ENCODE assay signal across 11 mouse cellular contexts in the genomic region with DNA sequence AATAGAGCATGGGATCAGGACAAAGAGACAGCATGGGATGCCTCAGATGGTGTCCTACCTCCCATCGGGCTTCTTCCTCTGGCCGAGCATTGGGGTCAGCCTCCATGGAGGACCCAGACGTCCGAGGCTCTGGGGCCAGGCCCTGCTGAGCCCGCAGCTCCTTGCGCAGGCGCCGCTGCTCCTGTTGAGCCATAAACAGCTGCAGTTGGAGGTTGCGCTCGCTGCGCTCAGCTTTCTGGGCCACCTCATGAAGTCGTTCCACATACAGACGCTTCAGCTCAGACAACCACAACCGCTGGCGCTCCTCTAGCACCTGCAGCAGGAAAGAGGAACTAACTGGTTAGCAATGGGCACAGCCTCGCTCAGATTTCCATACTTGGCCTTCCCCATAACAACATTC. TPM values are rescaled to one million over a fixed set of nuclear protein-coding genes. Genes with fewer than 3 reads are reported as not detected.
A peak's percentile ranks its signal among the peaks of the same experiment; 100 is the strongest.
DNase-seq lines count a peak whose midpoint lies in the region; ATAC-seq lines count a peak whose summit lies in the region.
"Had no signal": no experiment of that assay in that cellular context is flagged by ENCODE, and none has a peak within 500 bp of the region (broad histone marks: within the 10 kb centered on the region; RNA-seq: fewer than 3 reads in every experiment).

No protein-coding gene starts in this region.

- H3K9ac ChIP-seq in midbrain, embryonic 11.5 days (ENCODE audit: low read length): no peak overlapping the region

- ATAC-seq in midbrain, embryonic 11.5 days (ENCODE audit: low FRiP score): no peak

- no peaks in the 10 kb centered on the region for H3K9me3 ChIP-seq in heart, embryonic 10.5 days
- no peaks in the 10 kb centered on the region for H3K9me3 ChIP-seq in midbrain, embryonic 11.5 days (ENCODE audit: control insufficient read depth, low read length)
- H3K9me3 ChIP-seq: G1E had no signal

- WGBS in heart, embryonic 10.5 days: 72% methylated on average over 16 of the region's 16 CpGs
- WGBS in midbrain, embryonic 11.5 days: 69% methylated on average over 16 of the region's 16 CpGs

- DNase-seq in heart, embryonic 10.5 days (ENCODE audit: low spot score): no peak
- DNase-seq in heart, adult 9 months (ENCODE audit: low spot score in 2 of 2): no peak
- DNase-seq in spleen, adult 18-20 months: peak; percentile 61 to 72
- no peak for DNase-seq in spleen, adult 12 weeks (ENCODE audit: low spot score)
- peak; percentile 71 for DNase-seq in naive thymus-derived CD4-positive, alpha-beta T cell, adult 2 months (ENCODE audit: low read depth)
- no peak for DNase-seq in adrenal gland, adult (ENCODE audit: inconsistent age in 2 of 2, low spot score in 1 of 2)
- no peak for DNase-seq in midbrain, embryonic 11.5 days (ENCODE audit: low spot score, missing footprints)
- no peak for DNase-seq in layer of hippocampus, postnatal 36 days
- DNase-seq: layer of hippocampus, adult 9-11 months had no signal

- H3K27ac ChIP-seq in heart, embryonic 10.5 days: no peak overlapping the region
- H3K27ac ChIP-seq in midbrain, embryonic 11.5 days (ENCODE audit: low read depth, low read length): no peak overlapping the region

- H3K4me2 ChIP-seq in midbrain, embryonic 11.5 days: no peak overlapping the region

- H3K27me3 ChIP-seq in heart, embryonic 10.5 days (ENCODE audit: insufficient read depth, poor library complexity, severe bottlenecking): peaks cover 29% of the 10 kb centered on the region
- H3K27me3 ChIP-seq in midbrain, embryonic 11.5 days (ENCODE audit: control insufficient read depth, insufficient read depth, low read length): no peaks in the 10 kb centered on the region

- H3K4me3 ChIP-seq in heart, embryonic 10.5 days: peak overlapping the region; percentile 23; the same call in 1 of the 2 replicates
- no peak overlapping the region for H3K4me3 ChIP-seq in midbrain, embryonic 11.5 days (ENCODE audit: low read depth, low read length)
- H3K4me3 ChIP-seq: erythroblast, embryonic 14.5 days had no signal

- H3K36me3 ChIP-seq in heart, embryonic 10.5 days: peaks cover 30% of the 10 kb centered on the region
- no peaks in the 10 kb centered on the region for H3K36me3 ChIP-seq in midbrain, embryonic 11.5 days (ENCODE audit: control insufficient read depth, insufficient read depth, low read length)
- H3K36me3 ChIP-seq: G1E had no signal

- peaks cover 41% of the 10 kb centered on the region for H3K4me1 ChIP-seq in heart, embryonic 10.5 days
- H3K4me1 ChIP-seq in midbrain, embryonic 11.5 days (ENCODE audit: control insufficient read depth, insufficient read depth, low read length): peaks cover 17% of the 10 kb centered on the region

RNA-seq across cellular contexts. Expression of gene N4bp3, which starts 6.4 kb away (rescaled TPM):
- 6.9 and 12.0 TPM in 2 replicates for polyA plus RNA-seq in heart, embryonic 10.5 days (2016; fragmentation: Nextera tagmentation; extraction: Ambion mirVana)
- polyA plus RNA-seq in midbrain, embryonic 11.5 days (2014; fragmentation: Nextera tagmentation; extraction: Ambion mirVana): 6.3 and 9.2 TPM in 2 replicates
- 10 to 100 TPM; 12.4 to 12.6 TPM for total RNA-seq in layer of hippocampus, postnatal 36 days (2021)

RNA-seq across cellular contexts. Expression of gene D930048N14Rik, which starts 6.5 kb away (rescaled TPM):
- 0.78 and 1.6 TPM in 2 replicates for polyA plus RNA-seq in heart, embryonic 10.5 days (2016; fragmentation: Nextera tagmentation; extraction: Ambion mirVana)
- polyA plus RNA-seq in midbrain, embryonic 11.5 days (2014; fragmentation: Nextera tagmentation; extraction: Ambion mirVana): 0.18 and 0.52 TPM in 2 replicates
- 1 to 10 TPM; 1.5 to 1.9 TPM for total RNA-seq in layer of hippocampus, postnatal 36 days (2021)
- polyA plus RNA-seq: erythroblast, embryonic 14.5 days; G1E had no signal

RNA-seq across cellular contexts. Expression of gene Rmnd5b, which starts 8.5 kb away (rescaled TPM):
- polyA plus RNA-seq in heart, embryonic 10.5 days (2016; fragmentation: Nextera tagmentation; extraction: Ambion mirVana): 34.3 and 37.9 TPM in 2 replicates
- polyA plus RNA-seq in midbrain, embryonic 11.5 days (2014; fragmentation: Nextera tagmentation; extraction: Ambion mirVana): 40.4 and 41.5 TPM in 2 replicates
- total RNA-seq in layer of hippocampus, postnatal 36 days (2021): 10 to 100 TPM; 60.0 to 62.6 TPM

RNA-seq across cellular contexts. Expression of gene Nhp2, which starts 24.7 kb away (rescaled TPM):
- 154 and 210 TPM in 2 replicates for polyA plus RNA-seq in heart, embryonic 10.5 days (2016; fragmentation: Nextera tagmentation; extraction: Ambion mirVana)
- polyA plus RNA-seq in midbrain, embryonic 11.5 days (2014; fragmentation: Nextera tagmentation; extraction: Ambion mirVana): 152 and 167 TPM in 2 replicates
- total RNA-seq in layer of hippocampus, postnatal 36 days (2021): 10 to 100 TPM; 41.8 to 45.5 TPM

RNA-seq across cellular contexts. Expression of gene Hnrnpab, which starts 37.6 kb away (rescaled TPM):
- polyA plus RNA-seq in heart, embryonic 10.5 days (2016; fragmentation: Nextera tagmentation; extraction: Ambion mirVana): 341 and 617 TPM in 2 replicates
- polyA plus RNA-seq in midbrain, embryonic 11.5 days (2014; fragmentation: Nextera tagmentation; extraction: Ambion mirVana): 802 and 844 TPM in 2 replicates
- total RNA-seq in layer of hippocampus, postnatal 36 days (2021): 100 to 1,000 TPM; 147 to 154 TPM

Comparison
In these comparisons a context has a peak if more than half of its experiments do, and no peak if none do; other contexts are left out.
1. DNase-seq: peak in spleen, adult 18-20 months (2 of 2) and naive thymus-derived CD4-positive, alpha-beta T cell, adult 2 months (single experiment); none in heart, embryonic 10.5 days (single experiment), heart, adult 9 months (0 of 2), spleen, adult 12 weeks (single experiment), adrenal gland, adult (0 of 2), midbrain, embryonic 11.5 days (single experiment) and layer of hippocampus, postnatal 36 days (0 of 2).